Mouse (Mus musculus) hindbrain, embryonic 13.5 days (tissue): Measurements from ENCODE around the gene Gpr89. TPM values are rescaled to one million over a fixed set of nuclear protein-coding genes. Genes with fewer than 3 reads are reported as not detected.

ENCODE experiments used
- ATAC-seq: fragments of 200-750 bp; cut with Nextera tagmentation; 2 replicates; pipeline ENCODE4 v1.8.0; 2017; ENCODE audit warnings: moderate TSS enrichment; ENCODE audit not compliant: low FRiP score
- H3K27ac ChIP-seq: fragments of 300-500 bp; sonication (generic); 2 replicates; pipeline ENCODE4 v1.5.1; 2015; ENCODE audit warnings: inconsistent platforms, mild to moderate bottlenecking, moderate library complexity
- H3K27me3 ChIP-seq: fragments of 300-500 bp; sonication (generic); 2 replicates; pipeline ENCODE4 v1.6.1; 2015; ENCODE audit warnings: mild to moderate bottlenecking, inconsistent platforms
- H3K36me3 ChIP-seq: fragments of 300-500 bp; sonication (generic); 2 replicates; pipeline ENCODE4 v1.6.1; 2015; ENCODE audit warnings: mild to moderate bottlenecking, inconsistent platforms
- H3K4me1 ChIP-seq: fragments of 300-500 bp; sonication (generic); replicated peaks from 2 replicates; pipeline ENCODE4 v1.6.1; 2015; ENCODE audit warnings: inconsistent platforms
- H3K4me2 ChIP-seq: fragments of 300-500 bp; sonication (generic); 2 replicates; pipeline ENCODE4 v1.6.1; 2015; ENCODE audit warnings: inconsistent platforms, mild to moderate bottlenecking, moderate library complexity
- H3K4me3 ChIP-seq: fragments of 300-500 bp; sonication (generic); 2 replicates; pipeline ENCODE4 v1.5.1; 2015; ENCODE audit warnings: mild to moderate bottlenecking, inconsistent platforms
- H3K9ac ChIP-seq: fragments of 300-500 bp; sonication (generic); 2 replicates; pipeline ENCODE4 v1.6.1; 2015; ENCODE audit warnings: mild to moderate bottlenecking, inconsistent platforms
- H3K9me3 ChIP-seq: fragments of 300-500 bp; sonication (generic); 2 replicates; pipeline ENCODE4 v1.6.1; 2016; ENCODE audit warnings: inconsistent platforms
- WGBS: fragments of 180-500 bp; shearing (Covaris S2); methylation state at CpG from one replicate; pipeline ENCODE4 v1.1.7; 2015; 5-methylcytosine and 5-hydroxymethylcytosine counted together
- polyA plus RNA-seq: library from polyadenylated mRNA; unstranded; fragments of >200 nt; fragmentation: Nextera tagmentation; extraction: Ambion mirVana; gene quantifications from 2 replicates; pipeline ENCODE4 v1.2.1, GENCODE M21; 2015

Gene Gpr89
- polyA plus RNA-seq, 1 experiment from 2014 or later = 40.7 TPM

GRCm38 (mm10) chr3:96902336-96902999 lies 2.7 kb downstream of the Gpr89 start:
- Histone ChIP-seq H3K9me3 (no peaks in the 10 kb centered on the region), H3K27ac (no peak overlapping the region), H3K4me2 (no peak overlapping the region), H3K36me3 (peaks cover 7% of the 10 kb centered on the region), H3K9ac (no peak overlapping the region), H3K4me1 (peaks cover 17% of the 10 kb centered on the region), H3K27me3 (peaks cover 14% of the 10 kb centered on the region), H3K4me3 (no peak overlapping the region)
- ATAC-seq = no peak
- 93% methylated on average over 4 of the region's 4 CpGs for WGBS

GRCm38 (mm10) chr3:96883690-96884089 lies 21.5 kb downstream of the Gpr89 start:
- H3K27ac ChIP-seq = no peak overlapping the region
- no peak overlapping the region for H3K4me3 ChIP-seq
- no peaks in the 10 kb centered on the region for H3K9me3 ChIP-seq
- ATAC-seq = no peak
- no peaks in the 10 kb centered on the region for H3K27me3 ChIP-seq
- no peak overlapping the region for H3K4me2 ChIP-seq
- peaks cover 85% of the 10 kb centered on the region for H3K36me3 ChIP-seq
- H3K4me1 ChIP-seq = no peaks in the 10 kb centered on the region
- H3K9ac ChIP-seq = no peak overlapping the region
- WGBS = 97% methylated on average over 7 of the region's 7 CpGs

- 94% methylated on average over 14 of the region's 14 CpGs for WGBS
- no peak for ATAC-seq
- H3K4me1 ChIP-seq = no peaks in the 10 kb centered on the region
- H3K4me3 ChIP-seq = no peak overlapping the region
- H3K9me3 ChIP-seq = no peaks in the 10 kb centered on the region
- no peak overlapping the region for H3K4me2 ChIP-seq
- no peak overlapping the region for H3K27ac ChIP-seq
- H3K36me3 ChIP-seq = peaks cover 85% of the 10 kb centered on the region
- H3K9ac ChIP-seq = no peak overlapping the region; the same call in 1 of the 2 replicates
- H3K27me3 ChIP-seq = no peaks in the 10 kb centered on the region
Observed at GRCm38 (mm10) chr3:96882061-96882849, 22.9 kb downstream of the Gpr89 start.

- H3K36me3 ChIP-seq = peaks cover 83% of the 10 kb centered on the region
- WGBS = 82% methylated on average over 6 of the region's 6 CpGs
Observed at GRCm38 (mm10) chr3:96881557-96881956, 23.6 kb downstream of the Gpr89 start.

GRCm38 (mm10) chr3:96880385-96880784 lies 24.8 kb downstream of the Gpr89 start:
- Histone ChIP-seq H3K9ac (no peak overlapping the region), H3K27ac (no peak overlapping the region), H3K4me3 (no peak overlapping the region), H3K4me2 (no peak overlapping the region), H3K4me1 (no peaks in the 10 kb centered on the region), H3K36me3 (peaks cover 82% of the 10 kb centered on the region), H3K9me3 (no peaks in the 10 kb centered on the region), H3K27me3 (no peaks in the 10 kb centered on the region)
- ATAC-seq = no peak
- 92% methylated on average over 4 of the region's 4 CpGs for WGBS

More at GRCm38 (mm10) chr3:96881557-96881956, 23.6 kb downstream of the Gpr89 start:
- Histone ChIP-seq H3K4me3 (no peak overlapping the region), H3K27me3 (no peaks in the 10 kb centered on the region), H3K27ac (no peak overlapping the region), H3K4me2 (no peak overlapping the region), H3K4me1 (no peaks in the 10 kb centered on the region), H3K9ac (no peak overlapping the region), H3K9me3 (no peaks in the 10 kb centered on the region)
- ATAC-seq = no peak

- 92% methylated on average over 9 of the region's 9 CpGs for whole genome bisulfite sequencing
- Histone ChIP-seq H3K4me2 (no peak overlapping the region), H3K4me3 (no peak overlapping the region), H3K36me3 (peaks cover 85% of the 10 kb centered on the region), H3K27ac (no peak overlapping the region), H3K9me3 (no peaks in the 10 kb centered on the region), H3K27me3 (no peaks in the 10 kb centered on the region), H3K9ac (no peak overlapping the region), H3K4me1 (no peaks in the 10 kb centered on the region)
- ATAC-seq = no peak
Observed at GRCm38 (mm10) chr3:96879536-96879935, 25.6 kb downstream of the Gpr89 start.

GRCm38 (mm10) chr3:96874808-96875571 lies 30.2 kb downstream of the Gpr89 start:
- no peak overlapping the region for H3K4me3 ChIP-seq
- whole genome bisulfite sequencing = 91% methylated on average over 7 of the region's 7 CpGs
- peaks cover 89% of the 10 kb centered on the region for H3K36me3 ChIP-seq

GRCm38 (mm10) chr3:96872501-96872900 lies 32.6 kb downstream of the Gpr89 start:
- no peaks in the 10 kb centered on the region for H3K4me1 ChIP-seq
- no peaks in the 10 kb centered on the region for H3K27me3 ChIP-seq
- no peak overlapping the region for H3K4me2 ChIP-seq
- H3K36me3 ChIP-seq = peaks cover 92% of the 10 kb centered on the region
- H3K4me3 ChIP-seq = no peak overlapping the region
- no peak overlapping the region for H3K27ac ChIP-seq
- H3K9me3 ChIP-seq = no peaks in the 10 kb centered on the region
- ATAC-seq = no peak
- 97% methylated on average over 8 of the region's 8 CpGs for WGBS
- no peak overlapping the region for H3K9ac ChIP-seq

More at GRCm38 (mm10) chr3:96874808-96875571, 30.2 kb downstream of the Gpr89 start:
- H3K4me2 ChIP-seq = no peak overlapping the region
- H3K4me1 ChIP-seq = no peaks in the 10 kb centered on the region
- no peaks in the 10 kb centered on the region for H3K27me3 ChIP-seq
- H3K9ac ChIP-seq = no peak overlapping the region
- no peaks in the 10 kb centered on the region for H3K9me3 ChIP-seq
- no peak overlapping the region for H3K27ac ChIP-seq
- no peak for ATAC-seq

- no peaks in the 10 kb centered on the region for H3K4me1 ChIP-seq
- no peak overlapping the region for H3K27ac ChIP-seq
- no peak overlapping the region for H3K4me2 ChIP-seq
- H3K36me3 ChIP-seq = peaks cover 87% of the 10 kb centered on the region
- no peaks in the 10 kb centered on the region for H3K9me3 ChIP-seq
- no peaks in the 10 kb centered on the region for H3K27me3 ChIP-seq
- H3K4me3 ChIP-seq = no peak overlapping the region
- 95% methylated on average over 8 of the region's 8 CpGs for WGBS
- ATAC-seq = no peak
- H3K9ac ChIP-seq = no peak overlapping the region
Observed at GRCm38 (mm10) chr3:96871070-96871469, 34.1 kb downstream of the Gpr89 start.

GRCm38 (mm10) chr3:96870270-96870669 lies 34.9 kb downstream of the Gpr89 start:
- WGBS = 93% methylated on average over 2 of the region's 2 CpGs
- Histone ChIP-seq H3K9me3 (no peaks in the 10 kb centered on the region), H3K9ac (no peak overlapping the region), H3K27ac (no peak overlapping the region), H3K4me1 (no peaks in the 10 kb centered on the region), H3K4me3 (no peak overlapping the region), H3K4me2 (no peak overlapping the region), H3K27me3 (no peaks in the 10 kb centered on the region), H3K36me3 (peaks cover 80% of the 10 kb centered on the region)
- ATAC-seq = no peak

- Histone ChIP-seq H3K9me3 (no peaks in the 10 kb centered on the region), H3K27me3 (no peaks in the 10 kb centered on the region), H3K4me1 (no peaks in the 10 kb centered on the region), H3K4me2 (no peak overlapping the region), H3K9ac (no peak overlapping the region), H3K4me3 (no peak overlapping the region), H3K27ac (no peak overlapping the region), H3K36me3 (peaks cover 69% of the 10 kb centered on the region)
- no peak for ATAC-seq
- 89% methylated on average over 7 of the region's 7 CpGs for WGBS
Observed at GRCm38 (mm10) chr3:96869091-96869490, 36.1 kb downstream of the Gpr89 start.

GRCm38 (mm10) chr3:96868566-96868965 lies 36.6 kb downstream of the Gpr89 start:
- WGBS = 95% methylated on average over 8 of the region's 8 CpGs
- Histone ChIP-seq H3K4me1 (no peaks in the 10 kb centered on the region), H3K27me3 (no peaks in the 10 kb centered on the region), H3K9me3 (no peaks in the 10 kb centered on the region), H3K4me3 (no peak overlapping the region), H3K36me3 (peaks cover 64% of the 10 kb centered on the region), H3K27ac (no peak overlapping the region), H3K4me2 (no peak overlapping the region), H3K9ac (no peak overlapping the region)
- no peak for ATAC-seq
